Mouse (Mus musculus) skeletal muscle tissue, adult 2 months (tissue): ENCODE measurements around the gene Nptn.
A peak's percentile ranks its signal among the peaks of the same experiment; 100 is the strongest.
"Not testable (repeated sequence)": the region's sequence is repeated elsewhere in the genome, so short reads cannot be mapped to it uniquely, and the experiment has no call there.

ENCODE experiments used
- DNase-seq: peaks from one replicate; pipeline ENCODE4 v3.0.0-alpha.2; 2012; ENCODE audit warnings: low read depth, low spot score

Nptn gene

GRCm38 (mm10) chr9:58560211-58560610 lies 21.8 kb upstream of the Nptn start:
- DNase-seq: no peak

DNA sequence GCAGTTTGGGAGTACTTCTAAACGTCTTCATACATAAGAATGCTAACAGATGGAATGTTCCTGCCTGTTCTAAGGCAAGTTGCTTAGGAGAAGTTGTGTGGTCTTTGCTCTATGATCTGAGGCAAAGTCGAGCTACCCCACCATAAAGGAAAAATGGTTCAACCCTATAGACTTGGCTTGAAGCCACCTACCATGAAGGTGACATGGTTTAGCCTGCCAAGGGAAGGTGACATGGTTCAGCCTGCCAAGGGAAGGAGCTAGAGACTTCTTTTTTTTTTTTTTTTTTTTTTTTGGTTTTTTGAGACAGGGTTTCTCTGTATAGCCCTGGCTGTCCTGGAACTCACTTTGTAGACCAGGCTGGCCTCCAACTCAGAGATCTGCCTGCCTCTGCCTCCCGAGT lies 16.1 kb upstream of the Nptn start:
- not testable (repeated sequence) for DNase-seq

GRCm38 (mm10) chr9:58567682-58568081 lies 14.4 kb upstream of the Nptn start:
- DNase-seq: no peak

- DNase-seq: no peak
Observed at GRCm38 (mm10) chr9:58571001-58571400, 11.0 kb upstream of the Nptn start.

DNA sequence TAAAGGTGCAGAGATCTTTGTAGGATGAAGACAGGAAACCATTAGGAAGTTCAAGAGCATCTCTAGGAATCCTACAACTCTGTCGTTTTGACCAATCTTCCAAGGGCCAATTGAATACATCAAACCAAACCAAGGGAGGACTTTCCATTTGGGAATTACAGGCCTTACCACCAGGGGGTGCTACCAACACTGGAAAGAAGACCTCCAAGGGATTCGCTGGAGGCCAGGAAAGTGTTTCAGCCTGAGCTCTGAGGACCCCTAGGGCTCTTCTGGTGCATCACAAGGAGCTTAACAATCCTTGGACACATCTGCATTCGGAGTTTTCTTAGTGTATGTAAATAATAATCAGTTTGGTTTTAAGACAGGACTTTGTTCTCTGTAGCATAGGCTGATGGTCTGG lies 3.4 kb upstream of the Nptn start:
- DNase-seq: peak; percentile 88

GRCm38 (mm10) chr9:58580453-58581195 lies 1.4 kb upstream of the Nptn start:
- not testable (repeated sequence) for DNase-seq

DNA sequence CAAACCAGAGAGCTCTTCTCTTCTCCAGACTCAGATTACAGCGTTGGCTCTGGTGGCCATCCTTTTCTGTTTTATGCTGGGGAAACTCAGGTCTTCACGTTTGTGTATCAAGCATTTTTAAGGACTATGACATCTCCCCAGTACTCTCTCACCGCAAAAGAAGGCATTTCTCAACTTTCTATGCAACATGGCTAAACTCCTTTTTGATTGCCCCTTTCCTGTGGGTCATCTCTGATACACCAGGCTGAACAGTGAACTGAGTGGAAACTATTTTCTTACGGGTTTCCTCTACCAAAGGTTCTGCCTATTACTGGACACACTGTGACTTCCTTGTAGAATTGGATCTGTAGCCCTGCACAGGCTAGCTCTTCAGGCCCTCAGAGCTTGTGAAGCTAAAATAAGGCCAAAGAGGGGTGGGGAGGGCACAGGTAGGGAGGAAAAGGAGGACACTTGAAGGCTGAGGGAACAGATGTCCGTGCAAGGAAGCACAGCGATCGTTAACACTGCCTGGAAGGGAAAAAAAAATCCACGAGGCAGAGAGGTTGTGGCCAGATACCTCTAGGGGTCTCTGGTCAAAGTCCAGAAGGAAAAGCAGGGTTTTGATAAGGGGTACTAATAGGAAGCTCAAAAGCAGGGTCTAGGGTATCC lies 633 bp upstream of the Nptn start:
- no peak for DNase-seq

DNA sequence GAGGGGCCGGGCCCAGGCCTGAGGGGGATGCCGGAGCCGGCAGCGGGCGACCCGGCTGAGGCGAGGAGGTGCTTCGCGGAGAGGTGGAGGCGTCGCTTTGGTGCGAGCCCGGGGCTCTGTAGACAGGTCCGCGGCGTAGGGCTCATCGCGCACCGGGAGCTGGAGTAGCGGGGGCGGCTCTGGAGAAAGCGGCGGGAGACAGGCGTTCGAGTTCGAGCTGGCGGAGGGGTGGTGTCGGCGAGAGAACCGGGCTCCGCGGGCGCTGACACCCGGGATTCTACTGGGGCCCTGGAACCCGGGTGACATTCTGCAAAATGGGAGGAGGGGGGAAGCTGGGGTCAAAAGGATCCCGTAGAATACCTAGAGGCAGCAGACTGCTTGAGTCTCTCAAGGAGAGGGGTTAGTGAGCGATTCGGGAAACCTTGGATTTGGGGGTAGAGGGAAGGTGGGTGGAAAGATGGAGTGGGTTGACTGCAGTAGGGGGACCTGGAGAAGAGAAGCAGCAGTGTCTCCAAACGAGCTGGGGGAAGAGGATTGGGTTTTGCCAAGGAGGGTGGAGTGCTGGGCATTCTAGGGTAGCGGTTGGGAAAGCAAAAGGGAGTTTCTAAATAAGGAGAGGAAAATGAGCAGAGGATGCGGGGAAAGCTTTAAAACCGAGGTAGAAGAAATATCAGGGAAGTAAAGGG lies 684 bp downstream of the Nptn start:
- no peak for DNase-seq

GRCm38 (mm10) chr9:58583267-58583641 lies 1.2 kb downstream of the Nptn start:
- peak; percentile 16 for DNase-seq

DNA sequence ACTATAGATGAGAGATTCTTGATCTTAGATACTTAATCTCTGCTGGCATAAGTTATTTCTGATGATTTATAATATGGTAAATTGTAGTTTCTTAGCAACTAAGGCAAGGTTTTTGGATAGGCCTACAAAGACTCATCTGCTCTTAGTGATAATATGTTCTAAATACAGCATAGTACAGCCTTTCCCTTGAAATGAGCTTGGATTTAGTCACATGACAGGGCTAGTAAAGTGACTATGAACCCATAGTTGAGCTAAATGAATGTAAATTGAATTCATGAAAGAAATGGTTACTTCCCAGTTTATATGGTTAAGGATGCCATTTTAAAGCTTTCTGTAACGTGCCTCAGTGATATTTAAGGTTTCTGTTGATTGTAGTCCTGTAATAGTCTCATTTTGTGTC lies 2.3 kb downstream of the Nptn start:
- no peak for DNase-seq

- peak; percentile 17 for DNase-seq
Observed at GRCm38 (mm10) chr9:58588657-58589056, 6.6 kb downstream of the Nptn start.

DNA sequence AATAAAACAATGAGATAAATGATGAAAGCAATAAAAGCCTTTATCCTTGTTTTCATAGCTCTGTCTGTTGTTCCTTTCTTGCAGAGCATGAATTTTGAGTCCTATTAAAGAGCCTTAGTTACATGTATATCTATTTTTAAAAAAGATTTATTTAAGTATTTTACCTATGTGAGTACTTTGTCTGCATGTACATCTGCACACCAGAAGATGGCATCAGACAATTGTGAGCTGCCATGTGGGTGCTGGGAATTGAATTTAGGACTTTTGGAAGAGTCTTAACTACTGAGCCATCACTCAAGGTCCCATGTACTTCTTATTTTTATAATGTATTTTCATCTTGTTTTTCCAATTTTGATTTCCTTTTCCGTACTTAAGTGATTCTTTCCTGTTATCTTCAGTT lies 13.3 kb downstream of the Nptn start:
- DNase-seq: no peak

GRCm38 (mm10) chr9:58613790-58614189 lies 31.8 kb downstream of the Nptn start:
- DNase-seq: no peak

- DNase-seq: no peak
Observed at GRCm38 (mm10) chr9:58615064-58615938, 33.3 kb downstream of the Nptn start.

DNA sequence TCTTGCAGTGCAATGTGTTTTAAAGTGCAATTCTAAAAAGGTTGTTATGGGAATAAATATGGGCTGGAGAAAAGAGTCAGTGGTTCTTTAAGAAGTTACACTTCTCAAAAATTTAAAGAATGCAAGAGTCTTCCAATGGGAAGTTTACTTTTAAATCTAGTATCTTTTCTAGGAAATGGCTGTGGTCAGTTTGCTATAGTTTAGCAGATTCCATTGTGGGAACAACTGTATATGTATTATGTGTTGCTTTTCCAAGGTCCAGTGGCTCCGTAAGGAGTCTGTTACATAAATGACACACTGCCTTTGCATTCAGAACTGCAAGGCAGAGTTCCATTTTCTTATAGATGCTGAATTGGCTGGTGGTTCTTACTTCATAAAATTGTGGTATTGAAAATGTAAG lies 41.0 kb downstream of the Nptn start:
- DNase-seq: no peak

- peak; percentile 7 for DNase-seq
Observed at GRCm38 (mm10) chr9:58627197-58627596, 45.2 kb downstream of the Nptn start.

- DNase-seq: no peak
Observed at GRCm38 (mm10) chr9:58630441-58630840, 48.4 kb downstream of the Nptn start.

DNA sequence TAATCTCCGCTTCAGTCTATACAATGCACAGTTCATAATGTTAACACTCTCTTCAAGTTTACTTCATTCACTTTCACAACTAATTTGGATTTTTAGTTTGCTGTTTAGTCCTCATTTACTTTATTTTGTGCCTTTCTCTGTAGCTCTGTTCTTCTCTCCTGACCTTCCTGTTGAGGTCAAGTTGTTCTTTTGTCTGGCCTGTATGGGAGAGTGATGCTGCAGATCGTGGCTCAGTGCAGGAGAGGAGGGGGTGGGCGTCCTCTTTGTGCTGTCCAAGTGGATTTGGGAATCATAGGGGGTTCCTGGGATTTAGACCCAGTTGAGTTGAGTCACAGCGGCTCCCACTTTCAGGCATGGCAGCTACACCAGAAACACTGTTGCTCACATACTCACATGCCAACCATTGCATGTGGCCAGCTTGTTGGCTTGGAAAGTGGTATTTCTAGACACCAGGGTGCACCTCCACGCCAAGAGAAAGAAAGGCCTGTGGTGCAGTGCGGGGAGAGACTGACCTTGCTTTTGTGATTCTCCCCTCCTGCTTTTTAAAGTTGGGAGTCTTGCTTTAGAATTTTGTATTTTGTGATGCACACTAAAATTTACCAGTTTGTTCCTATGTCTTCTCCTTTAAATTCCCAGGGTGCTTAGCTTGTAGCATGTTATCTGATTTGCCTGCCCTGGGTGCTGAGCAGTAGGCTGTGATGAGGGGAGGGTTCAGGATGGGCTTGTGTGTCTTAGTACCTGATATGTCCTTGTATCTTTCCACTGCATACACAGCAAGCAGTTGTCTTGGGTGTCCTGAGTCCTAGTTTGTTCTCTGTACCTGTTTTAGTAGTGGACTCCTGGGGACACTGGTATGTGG lies 66.6 kb downstream of the Nptn start:
- DNase-seq: no peak

DNA sequence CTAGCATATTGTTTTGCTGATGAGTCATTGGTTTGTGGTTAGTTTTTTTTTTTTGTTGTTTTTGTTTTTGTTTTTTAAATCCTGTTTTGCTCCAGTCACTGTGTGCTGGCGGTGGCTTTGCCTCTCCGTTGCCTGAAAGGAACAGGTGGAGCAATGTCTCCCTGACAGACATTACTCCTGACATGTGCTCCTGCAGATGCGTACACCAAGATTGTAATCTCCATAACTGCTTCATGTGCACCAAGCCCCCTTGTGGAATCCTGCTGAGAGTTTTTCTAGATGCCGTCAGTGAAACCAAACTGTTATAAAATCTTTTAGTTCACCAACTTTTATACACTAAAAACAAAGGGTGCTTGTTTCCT lies 67.2 kb downstream of the Nptn start:
- no peak for DNase-seq

- peak; percentile 36 for DNase-seq
Observed at GRCm38 (mm10) chr9:58651993-58652392, 70.0 kb downstream of the Nptn start.

- DNase-seq: no peak
Observed at GRCm38 (mm10) chr9:58654494-58654893, 72.5 kb downstream of the Nptn start.
